Mouse (Mus musculus) bone marrow macrophage, adult 2 months (primary cell): Measurements from ENCODE around the gene Cst8.

Experiments used
- CTCF ChIP-seq: IDR thresholded peaks from 2 replicates; pipeline ENCODE4 v1.5.1; 2012; ENCODE audit warnings: low read depth, mild to moderate bottlenecking, low read length, moderate library complexity
- POLR2A ChIP-seq: IDR thresholded peaks from 2 replicates; pipeline ENCODE4 v1.6.1; 2012; ENCODE audit warnings: mild to moderate bottlenecking, low read depth, low read length, borderline replicate concordance

- TF ChIP-seq CTCF (no peak), POLR2A (no peak)
Measured at GRCm38 (mm10) chr2:148806696-148807095, 8.1 kb downstream of the Cst8 start.
